In the genomic region with DNA sequence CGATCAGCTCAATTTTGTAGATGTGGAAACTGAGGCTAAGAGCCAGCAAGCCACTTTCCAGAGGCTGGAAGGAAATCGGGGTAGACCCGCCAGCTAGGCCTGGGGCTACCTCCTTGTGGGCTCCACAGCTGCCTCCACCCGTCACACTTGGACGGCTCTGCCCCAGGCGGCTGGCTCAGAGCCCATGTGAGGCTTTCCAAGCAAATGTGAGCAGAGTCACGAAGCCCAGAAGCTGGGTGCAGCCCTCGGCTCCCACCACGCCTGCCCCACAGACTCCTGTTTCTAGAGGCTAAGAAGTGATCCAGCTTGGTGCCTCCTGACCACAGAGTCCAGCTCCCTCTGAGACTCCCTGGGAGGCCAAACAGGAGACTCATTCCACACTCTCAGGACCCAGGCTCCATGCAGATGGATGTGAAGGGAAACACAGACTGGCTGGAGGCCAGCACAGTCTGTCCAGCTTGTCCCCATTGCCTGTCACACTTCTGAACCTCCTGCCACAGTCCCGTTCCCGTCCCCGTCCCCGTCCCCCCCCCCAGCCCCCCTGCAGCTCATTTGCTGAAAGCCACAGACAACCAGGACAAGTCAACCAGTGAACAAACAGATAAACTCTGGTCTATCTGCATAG, we compare ENCODE assay signal across 8 mouse cellular contexts. TPM values are rescaled to one million over a fixed set of nuclear protein-coding genes. Genes with fewer than 3 reads are reported as not detected.
DNase-seq lines count a peak whose midpoint lies in the region; ATAC-seq and TF ChIP-seq lines count a peak whose summit lies in the region.

No protein-coding gene starts in this region.

- no peak for DNase-seq in midbrain, embryonic 10.5 days (ENCODE audit: low spot score)
- DNase-seq in midbrain, embryonic 11.5 days (ENCODE audit: low spot score, missing footprints), result no peak
- DNase-seq in cerebellum, postnatal 4 days (ENCODE audit: low spot score in 2 of 2), result peak; percentile 55 to 77
- DNase-seq in heart, adult 9 months (ENCODE audit: low spot score in 2 of 2), result peak; percentile 91 to 94
- peak; percentile 86 to 87 for DNase-seq in kidney, adult 8-10 months
- peak; percentile 91 for DNase-seq in lung, embryonic 14.5 days
- no peak for DNase-seq in spleen, adult 12 weeks (ENCODE audit: low spot score)

- H3K9ac ChIP-seq in midbrain, embryonic 11.5 days (ENCODE audit: low read length), result no peak overlapping the region
- H3K9ac ChIP-seq in lung, embryonic 14.5 days, result peak overlapping the region; percentile 3; the same call in 1 of the 2 replicates
- H3K9ac ChIP-seq in stomach, embryonic 15.5 days, result no peak overlapping the region

- no peak overlapping the region for H3K4me2 ChIP-seq in midbrain, embryonic 11.5 days
- H3K4me2 ChIP-seq in lung, embryonic 14.5 days, result peak overlapping the region; percentile 41
- peak overlapping the region; percentile 35 for H3K4me2 ChIP-seq in stomach, embryonic 15.5 days

- peaks cover under 1% of the 10 kb centered on the region; the same call in 1 of the 2 replicates for H3K27me3 ChIP-seq in midbrain, embryonic 10.5 days (ENCODE audit: low read depth, poor library complexity, severe bottlenecking)
- no peaks in the 10 kb centered on the region; the same call in 1 of the 2 replicates for H3K27me3 ChIP-seq in midbrain, embryonic 11.5 days (ENCODE audit: control insufficient read depth, insufficient read depth, low read length)
- no peaks in the 10 kb centered on the region for H3K27me3 ChIP-seq in lung, embryonic 14.5 days (ENCODE audit: insufficient read depth, low read length)
- H3K27me3 ChIP-seq in stomach, embryonic 15.5 days (replicated peaks), result no peaks in the 10 kb centered on the region

- no peak for TF ChIP-seq CTCF in lung, embryonic 14.5 days (IDR thresholded peaks at IDR 0.05; ENCODE audit: low read depth)

- 54% methylated on average over 13 of the region's 13 CpGs for WGBS in midbrain, embryonic 10.5 days
- WGBS in midbrain, embryonic 11.5 days, result 63% methylated on average over 13 of the region's 13 CpGs
- WGBS in lung, embryonic 14.5 days, result 23% methylated on average over 13 of the region's 13 CpGs
- 22% methylated on average over 13 of the region's 13 CpGs for WGBS in stomach, embryonic 15.5 days

- ATAC-seq in midbrain, embryonic 11.5 days (ENCODE audit: low FRiP score), result no peak
- peak; percentile 90 for ATAC-seq in lung, embryonic 14.5 days (ENCODE audit: insufficient read depth)
- ATAC-seq in stomach, embryonic 15.5 days (ENCODE audit: insufficient read depth, low FRiP score, low read depth), result peak; percentile 54; the same call in 1 of the 2 replicates

- H3K4me1 ChIP-seq in midbrain, embryonic 10.5 days, result peaks cover 33% of the 10 kb centered on the region
- H3K4me1 ChIP-seq in midbrain, embryonic 11.5 days (ENCODE audit: control insufficient read depth, insufficient read depth, low read length), result peaks cover 15% of the 10 kb centered on the region
- peaks cover 25% of the 10 kb centered on the region for H3K4me1 ChIP-seq in lung, embryonic 14.5 days (ENCODE audit: insufficient read depth)
- peaks cover 50% of the 10 kb centered on the region for H3K4me1 ChIP-seq in stomach, embryonic 15.5 days

- no peak overlapping the region for H3K4me3 ChIP-seq in midbrain, embryonic 10.5 days
- H3K4me3 ChIP-seq in midbrain, embryonic 11.5 days (ENCODE audit: low read depth, low read length), result no peak overlapping the region
- no peak overlapping the region for H3K4me3 ChIP-seq in lung, embryonic 14.5 days (ENCODE audit: low read depth, low read length)
- 0 out of 2 replicates have a peak overlapping the region, but pooled peaks have one; percentile 3 for H3K4me3 ChIP-seq in stomach, embryonic 15.5 days (replicated peaks)

- H3K9me3 ChIP-seq in midbrain, embryonic 10.5 days (replicated peaks), result no peaks in the 10 kb centered on the region
- no peaks in the 10 kb centered on the region for H3K9me3 ChIP-seq in midbrain, embryonic 11.5 days (ENCODE audit: control insufficient read depth, low read length)
- H3K9me3 ChIP-seq in lung, embryonic 14.5 days (ENCODE audit: low read depth, low read length), result no peaks in the 10 kb centered on the region
- H3K9me3 ChIP-seq in stomach, embryonic 15.5 days, result no peaks in the 10 kb centered on the region

- H3K27ac ChIP-seq in midbrain, embryonic 10.5 days (replicated peaks), result peak overlapping the region; percentile 10; the same call in 1 of the 2 replicates
- H3K27ac ChIP-seq in midbrain, embryonic 11.5 days (ENCODE audit: low read depth, low read length), result no peak overlapping the region
- peak overlapping the region; percentile 89 for H3K27ac ChIP-seq in lung, embryonic 14.5 days (ENCODE audit: low read depth)
- peak overlapping the region; percentile 87 for H3K27ac ChIP-seq in stomach, embryonic 15.5 days

- H3K36me3 ChIP-seq in midbrain, embryonic 10.5 days, result no peaks in the 10 kb centered on the region
- no peaks in the 10 kb centered on the region for H3K36me3 ChIP-seq in midbrain, embryonic 11.5 days (ENCODE audit: control insufficient read depth, insufficient read depth, low read length)
- no peaks in the 10 kb centered on the region for H3K36me3 ChIP-seq in lung, embryonic 14.5 days (ENCODE audit: insufficient read depth)
- no peaks in the 10 kb centered on the region for H3K36me3 ChIP-seq in stomach, embryonic 15.5 days

RNA-seq across cellular contexts. Expression of a gene that starts 4.9 kb away (rescaled TPM):
- 2.3 and 2.5 TPM in 2 replicates for polyA plus RNA-seq in midbrain, embryonic 10.5 days (2016; fragmentation: Nextera tagmentation; extraction: Ambion mirVana)
- 2.6 and 2.8 TPM in 2 replicates for polyA plus RNA-seq in midbrain, embryonic 11.5 days (2014; fragmentation: Nextera tagmentation; extraction: Ambion mirVana)
- polyA plus RNA-seq in lung, embryonic 14.5 days (2014; fragmentation: Nextera tagmentation; extraction: Ambion mirVana), result 9.3 and 11.4 TPM in 2 replicates
- 5.3 and 6.2 TPM in 2 replicates for polyA plus RNA-seq in stomach, embryonic 15.5 days (2015; fragmentation: Nextera tagmentation; extraction: Ambion mirVana)

RNA-seq across cellular contexts. Expression of a gene that starts 26.7 kb away (rescaled TPM):
- polyA plus RNA-seq in midbrain, embryonic 10.5 days (2016; fragmentation: Nextera tagmentation; extraction: Ambion mirVana), result 47.1 and 48.6 TPM in 2 replicates
- 34.6 and 38.9 TPM in 2 replicates for polyA plus RNA-seq in midbrain, embryonic 11.5 days (2014; fragmentation: Nextera tagmentation; extraction: Ambion mirVana)
- 40.3 and 40.9 TPM in 2 replicates for polyA plus RNA-seq in lung, embryonic 14.5 days (2014; fragmentation: Nextera tagmentation; extraction: Ambion mirVana)
- polyA plus RNA-seq in stomach, embryonic 15.5 days (2015; fragmentation: Nextera tagmentation; extraction: Ambion mirVana), result 31.6 and 35.9 TPM in 2 replicates

Comparison
In these comparisons a context has a peak if more than half of its experiments do, and no peak if none do; other contexts are left out.
1. DNase-seq: peak in cerebellum, postnatal 4 days (2 of 2), heart, adult 9 months (2 of 2), kidney, adult 8-10 months (2 of 2) and lung, embryonic 14.5 days (single experiment); none in midbrain, embryonic 10.5 days (single experiment), midbrain, embryonic 11.5 days (single experiment) and spleen, adult 12 weeks (single experiment).